ENCODE assay signal across 8 mouse cellular contexts in genomic region chr10:7663159-7664026, GRCm38 (mm10). TPM values are rescaled to one million over a fixed set of nuclear protein-coding genes. Genes with fewer than 3 reads are reported as not detected.
A peak's percentile ranks its signal among the peaks of the same experiment; 100 is the strongest.
DNase-seq lines count a peak whose midpoint lies in the region; ATAC-seq and TF ChIP-seq lines count a peak whose summit lies in the region.

No protein-coding gene starts in this region.

- TF ChIP-seq CTCF in E14TG2a.4 (conservative IDR thresholded peaks at IDR 0.05; ENCODE audit: low read length) = no peak
- TF ChIP-seq CTCF in heart, postnatal 0 days (IDR thresholded peaks at IDR 0.05; ENCODE audit: low read depth) = no peak
- no peak for TF ChIP-seq CTCF in stomach, postnatal 0 days (IDR thresholded peaks at IDR 0.05; ENCODE audit: low read depth)

- H3K27ac ChIP-seq in forebrain, embryonic 12.5 days = peak overlapping the region; percentile 95
- peak overlapping the region; percentile 92 for H3K27ac ChIP-seq in heart, postnatal 0 days (ENCODE audit: low read depth)
- H3K27ac ChIP-seq in liver, embryonic 16.5 days (ENCODE audit: low read length) = peak overlapping the region; percentile 98
- peak overlapping the region; percentile 81 for H3K27ac ChIP-seq in neural tube, embryonic 12.5 days
- H3K27ac ChIP-seq in stomach, postnatal 0 days (replicated peaks) = peak overlapping the region; percentile 93

- peak overlapping the region; percentile 69 for H3K4me2 ChIP-seq in forebrain, embryonic 12.5 days
- peak overlapping the region; percentile 77 for H3K4me2 ChIP-seq in heart, postnatal 0 days (ENCODE audit: low read depth, low read length)
- peak overlapping the region; percentile 85 for H3K4me2 ChIP-seq in liver, embryonic 16.5 days (ENCODE audit: low read depth, low read length)
- H3K4me2 ChIP-seq in neural tube, embryonic 12.5 days (replicated peaks) = peak overlapping the region; percentile 88
- peak overlapping the region; percentile 81 for H3K4me2 ChIP-seq in stomach, postnatal 0 days (replicated peaks; ENCODE audit: low read depth)

- DNase-seq in c-Kit-positive CD71-positive TER-119-positive erythroid progenitor cells, embryonic 14.5 days (ENCODE audit: low spot score) = peak; percentile 83
- DNase-seq in heart, postnatal 0 days (ENCODE audit: low spot score) = peak; percentile 83
- DNase-seq in kidney, postnatal 4 days = peak; percentile 93 to 96
- peak; percentile 91 for DNase-seq in stomach, postnatal 0 days (ENCODE audit: low spot score)

- TF ChIP-seq EP300 in heart, postnatal 0 days (IDR thresholded peaks at IDR 0.05; ENCODE audit: low read depth) = no peak
- TF ChIP-seq EP300 in stomach, postnatal 0 days (optimal IDR thresholded peaks at IDR 0.05) = no peak

- H3K36me3 ChIP-seq in E14TG2a.4 (ENCODE audit: insufficient read depth, low read length) = peaks cover 10% of the 10 kb centered on the region
- no peaks in the 10 kb centered on the region for H3K36me3 ChIP-seq in forebrain, embryonic 12.5 days (replicated peaks)
- no peaks in the 10 kb centered on the region for H3K36me3 ChIP-seq in heart, postnatal 0 days (replicated peaks; ENCODE audit: control insufficient read depth, insufficient read depth, low read length)
- no peaks in the 10 kb centered on the region for H3K36me3 ChIP-seq in liver, embryonic 16.5 days (ENCODE audit: control insufficient read depth, insufficient read depth)
- H3K36me3 ChIP-seq in neural tube, embryonic 12.5 days = no peaks in the 10 kb centered on the region
- no peaks in the 10 kb centered on the region for H3K36me3 ChIP-seq in stomach, postnatal 0 days (ENCODE audit: control insufficient read depth, insufficient read depth, low read length)

- under 1% methylated on average over 64 of the region's 64 CpGs for WGBS in forebrain, embryonic 12.5 days
- WGBS in heart, postnatal 0 days = under 1% methylated on average over 64 of the region's 64 CpGs
- under 1% methylated on average over 64 of the region's 64 CpGs for WGBS in liver, embryonic 16.5 days (ENCODE audit: insufficient replicate concordance)
- 1% methylated on average over 64 of the region's 64 CpGs for whole genome bisulfite sequencing in neural tube, embryonic 12.5 days
- under 1% methylated on average over 57 of the region's 64 CpGs for WGBS in stomach, postnatal 0 days

- no peaks in the 10 kb centered on the region for H3K9me3 ChIP-seq in E14TG2a.4 (ENCODE audit: low read length)
- no peaks in the 10 kb centered on the region for H3K9me3 ChIP-seq in forebrain, embryonic 12.5 days
- no peaks in the 10 kb centered on the region for H3K9me3 ChIP-seq in heart, postnatal 0 days (replicated peaks; ENCODE audit: control insufficient read depth, low read length)
- H3K9me3 ChIP-seq in liver, embryonic 16.5 days (replicated peaks; ENCODE audit: control insufficient read depth, low read length) = no peaks in the 10 kb centered on the region
- H3K9me3 ChIP-seq in neural tube, embryonic 12.5 days = no peaks in the 10 kb centered on the region
- H3K9me3 ChIP-seq in stomach, postnatal 0 days (ENCODE audit: control insufficient read depth, low read length) = no peaks in the 10 kb centered on the region

- no peaks in the 10 kb centered on the region for H3K27me3 ChIP-seq in E14TG2a.4 (ENCODE audit: insufficient read depth, low read length)
- no peaks in the 10 kb centered on the region for H3K27me3 ChIP-seq in forebrain, embryonic 12.5 days
- H3K27me3 ChIP-seq in heart, postnatal 0 days (ENCODE audit: control insufficient read depth, insufficient read depth, low read length) = no peaks in the 10 kb centered on the region
- H3K27me3 ChIP-seq in liver, embryonic 16.5 days (ENCODE audit: control insufficient read depth, insufficient read depth, low read depth, low read length) = no peaks in the 10 kb centered on the region
- no peaks in the 10 kb centered on the region for H3K27me3 ChIP-seq in neural tube, embryonic 12.5 days (replicated peaks)
- no peaks in the 10 kb centered on the region for H3K27me3 ChIP-seq in stomach, postnatal 0 days (ENCODE audit: control insufficient read depth, insufficient read depth, low read length)

- H3K9ac ChIP-seq in forebrain, embryonic 12.5 days = peak overlapping the region; percentile 88
- peak overlapping the region; percentile 76 for H3K9ac ChIP-seq in heart, postnatal 0 days (replicated peaks; ENCODE audit: low read depth, low read length)
- peak overlapping the region; percentile 97 for H3K9ac ChIP-seq in liver, embryonic 16.5 days (ENCODE audit: low read depth, low read length)
- peak overlapping the region; percentile 86 for H3K9ac ChIP-seq in neural tube, embryonic 12.5 days
- H3K9ac ChIP-seq in stomach, postnatal 0 days (ENCODE audit: low read length) = peak overlapping the region; percentile 79

- peak; percentile 95 for ATAC-seq in forebrain, embryonic 12.5 days (ENCODE audit: low FRiP score)
- ATAC-seq in heart, postnatal 0 days (ENCODE audit: insufficient read depth, low read depth) = peak; percentile 94
- peak; percentile 90 for ATAC-seq in liver, embryonic 16.5 days (ENCODE audit: low read depth)
- peak; percentile 93 for ATAC-seq in neural tube, embryonic 12.5 days (ENCODE audit: low FRiP score, low read depth)
- peak; percentile 95 for ATAC-seq in stomach, postnatal 0 days (ENCODE audit: low FRiP score, low TSS enrichment)

- peak overlapping the region; percentile 98 for H3K4me3 ChIP-seq in E14TG2a.4 (replicated peaks; ENCODE audit: low read length)
- H3K4me3 ChIP-seq in forebrain, embryonic 12.5 days (replicated peaks) = peak overlapping the region; percentile 86
- peak overlapping the region; percentile 78 for H3K4me3 ChIP-seq in heart, postnatal 0 days (ENCODE audit: low read depth, low read length)
- H3K4me3 ChIP-seq in liver, embryonic 16.5 days (ENCODE audit: low read depth, low read length) = peak overlapping the region; percentile 100
- H3K4me3 ChIP-seq in neural tube, embryonic 12.5 days = peak overlapping the region; percentile 92
- peak overlapping the region; percentile 81 for H3K4me3 ChIP-seq in stomach, postnatal 0 days (ENCODE audit: low read depth, low read length)

- peaks cover 43% of the 10 kb centered on the region for H3K4me1 ChIP-seq in E14TG2a.4 (replicated peaks; ENCODE audit: low read depth, low read length)
- peaks cover 14% of the 10 kb centered on the region for H3K4me1 ChIP-seq in forebrain, embryonic 12.5 days
- H3K4me1 ChIP-seq in heart, postnatal 0 days (ENCODE audit: control insufficient read depth, insufficient read depth) = peaks cover 8% of the 10 kb centered on the region
- H3K4me1 ChIP-seq in liver, embryonic 16.5 days (ENCODE audit: control insufficient read depth, low read depth, low read length) = peaks cover 19% of the 10 kb centered on the region
- H3K4me1 ChIP-seq in neural tube, embryonic 12.5 days = peaks cover 7% of the 10 kb centered on the region
- H3K4me1 ChIP-seq in stomach, postnatal 0 days (replicated peaks; ENCODE audit: control insufficient read depth, insufficient read depth) = 0 out of 2 replicates have a peak, but pooled peaks cover 2% of the 10 kb centered on the region

RNA-seq across cellular contexts. Expression of gene Nup43, which starts 3.9 kb away (rescaled TPM):
- 54.0 and 59.7 TPM in 2 replicates for polyA plus RNA-seq in forebrain, embryonic 12.5 days (2016; fragmentation: Nextera tagmentation; extraction: Ambion mirVana)
- 2.6 and 22.2 TPM in 2 replicates for total RNA-seq in heart, postnatal 0 days (2014; rRNA removed; ENCODE audit: low replicate concordance)
- polyA plus RNA-seq in heart, postnatal 0 days (2015; fragmentation: Nextera tagmentation; extraction: Ambion mirVana) = 16.7 and 20.8 TPM in 2 replicates
- polyA plus RNA-seq in liver, embryonic 16.5 days (2015; fragmentation: Nextera tagmentation; extraction: Ambion mirVana) = 17.4 and 20.8 TPM in 2 replicates
- polyA plus RNA-seq in neural tube, embryonic 12.5 days (2016; fragmentation: Nextera tagmentation; extraction: Ambion mirVana) = 40.5 and 43.2 TPM in 2 replicates
- polyA plus RNA-seq in stomach, postnatal 0 days (2015; fragmentation: Nextera tagmentation; extraction: Ambion mirVana) = 16.7 and 17.5 TPM in 2 replicates

RNA-seq across cellular contexts. Expression of gene Pcmt1, which starts 17.5 kb away (rescaled TPM):
- 135 and 139 TPM in 2 replicates for polyA plus RNA-seq in forebrain, embryonic 12.5 days (2016; fragmentation: Nextera tagmentation; extraction: Ambion mirVana)
- total RNA-seq in heart, postnatal 0 days (2014; rRNA removed; ENCODE audit: low replicate concordance) = 59.7 and 63.4 TPM in 2 replicates
- polyA plus RNA-seq in heart, postnatal 0 days (2015; fragmentation: Nextera tagmentation; extraction: Ambion mirVana) = 130 and 135 TPM in 2 replicates
- 83.3 and 94.3 TPM in 2 replicates for polyA plus RNA-seq in liver, embryonic 16.5 days (2015; fragmentation: Nextera tagmentation; extraction: Ambion mirVana)
- 143 and 153 TPM in 2 replicates for polyA plus RNA-seq in neural tube, embryonic 12.5 days (2016; fragmentation: Nextera tagmentation; extraction: Ambion mirVana)
- 61.0 and 65.7 TPM in 2 replicates for polyA plus RNA-seq in stomach, postnatal 0 days (2015; fragmentation: Nextera tagmentation; extraction: Ambion mirVana)

RNA-seq across cellular contexts. Expression of gene Lats1, which starts 17.6 kb away (rescaled TPM):
- 15.0 and 17.5 TPM in 2 replicates for polyA plus RNA-seq in forebrain, embryonic 12.5 days (2016; fragmentation: Nextera tagmentation; extraction: Ambion mirVana)
- 11.3 and 12.2 TPM in 2 replicates for total RNA-seq in heart, postnatal 0 days (2014; rRNA removed; ENCODE audit: low replicate concordance)
- 2.1 TPM in 2 replicates for polyA plus RNA-seq in heart, postnatal 0 days (2015; fragmentation: Nextera tagmentation; extraction: Ambion mirVana)
- 2.4 and 2.5 TPM in 2 replicates for polyA plus RNA-seq in liver, embryonic 16.5 days (2015; fragmentation: Nextera tagmentation; extraction: Ambion mirVana)
- polyA plus RNA-seq in neural tube, embryonic 12.5 days (2016; fragmentation: Nextera tagmentation; extraction: Ambion mirVana) = 12.7 and 13.7 TPM in 2 replicates
- polyA plus RNA-seq in stomach, postnatal 0 days (2015; fragmentation: Nextera tagmentation; extraction: Ambion mirVana) = 4.7 TPM in 2 replicates

Comparison
In these comparisons a context has a peak if more than half of its experiments do, and no peak if none do; other contexts are left out.
1. Peak in every context shown above with its lines: DNase-seq, ATAC-seq, H3K4me3 ChIP-seq and H3K27ac ChIP-seq.